Mouse (Mus musculus) heart, postnatal 25 days (tissue): Measurements from ENCODE around the gene Olfr1185-ps1. TPM values are rescaled to one million over a fixed set of nuclear protein-coding genes. Genes with fewer than 3 reads are reported as not detected.
"Not testable (repeated sequence)": the region's sequence is repeated elsewhere in the genome, so short reads cannot be mapped to it uniquely, and the experiment has no call there.

ENCODE experiments used
- DNase-seq: peaks from one replicate; pipeline ENCODE4 v3.0.0; 2022; ENCODE audit warnings: low spot score
- intact Hi-C: fragments of 180-260 bp; cut with DNase I; formaldehyde crosslinking; loops from one replicate; pipeline ENCODE4 v1.15.1; 2025
- total RNA-seq, 2 experiments: library from RNA; stranded (reverse); gene quantifications; 2 replicates each; pipeline ENCODE4 v1.2.3; 2021

Olfr1185-ps1 gene
- not detected for total RNA-seq

- no peak for DNase-seq
- intact Hi-C loops: no loop called here
Measured at GRCm38 (mm10) chr2:88493020-88493419, at the start of gene Olfr1185-ps1. Gene Olfr1185-ps1 (plus strand): TSS chr2:88493320.

GRCm38 (mm10) chr2:88449031-88449430 is 44.1 kb upstream of the Olfr1185-ps1 start, which contains the start of gene Gm13757:
Gene Gm13757 (minus strand): TSS chr2:88449131.
- DNase-seq: no peak
- intact Hi-C loops: no loop called here

GRCm38 (mm10) chr2:88454567-88454966 is 38.6 kb upstream of the Olfr1185-ps1 start, which contains the start of gene Olfr1183:
Gene Olfr1183 (plus strand): TSS chr2:88454867.
- intact Hi-C loops, DNase-seq: not testable (repeated sequence)

- intact Hi-C loops: no loop called here
- DNase-seq: no peak
Measured at GRCm38 (mm10) chr2:88483298-88483697, 9.8 kb upstream of the Olfr1185-ps1 start, which contains the start of gene Olfr1184. Gene Olfr1184 (plus strand): TSS chr2:88483598.

- intact Hi-C loops: no loop called here
- no peak for DNase-seq
Measured at GRCm38 (mm10) chr2:88518251-88518650, 25.1 kb downstream of the Olfr1185-ps1 start, which contains the start of gene Olfr1186. Gene Olfr1186 (plus strand): TSS chr2:88518551.

- intact Hi-C loops: no loop called here
- DNase-seq: no peak
Measured at GRCm38 (mm10) chr2:88525720-88526119, 32.6 kb downstream of the Olfr1185-ps1 start.

Other genes with a start within 250 kb of the Olfr1185-ps1 start
- gene Olfr1173, start 213.4 kb upstream of the Olfr1185-ps1 start, total RNA-seq: not detected
- gene Olfr1174-ps, start 178.2 kb upstream of the Olfr1185-ps1 start, total RNA-seq: not detected
- not detected for gene Olfr1175-ps, start 166.1 kb upstream of the Olfr1185-ps1 start, total RNA-seq
- not detected for gene Olfr1176, start 156.6 kb upstream of the Olfr1185-ps1 start, total RNA-seq
- gene Olfr1177-ps, start 146.8 kb upstream of the Olfr1185-ps1 start, total RNA-seq: not detected
- gene Olfr1178, start 106.3 kb upstream of the Olfr1185-ps1 start, total RNA-seq: not detected
- not detected for gene Olfr1179, start 86.9 kb upstream of the Olfr1185-ps1 start, total RNA-seq
- not detected for gene Olfr1180, start 74.2 kb upstream of the Olfr1185-ps1 start, total RNA-seq
- gene Olfr1181, start 67.1 kb upstream of the Olfr1185-ps1 start, total RNA-seq: not detected
- gene Gm13757, start 44.2 kb upstream of the Olfr1185-ps1 start, total RNA-seq: not detected
- gene Olfr1183, start 38.5 kb upstream of the Olfr1185-ps1 start, total RNA-seq: not detected
- gene Olfr1184, start 9.7 kb upstream of the Olfr1185-ps1 start, total RNA-seq: not detected
- gene Olfr1186, start 25.2 kb downstream of the Olfr1185-ps1 start, total RNA-seq: not detected
- gene Olfr1188, start 63.6 kb downstream of the Olfr1185-ps1 start, total RNA-seq: not detected
- gene Olfr1189, start 93.1 kb downstream of the Olfr1185-ps1 start, total RNA-seq: not detected
- not detected for gene Olfr1191-ps1, start 147.2 kb downstream of the Olfr1185-ps1 start, total RNA-seq
- not detected for gene Olfr1192-ps1, start 155.2 kb downstream of the Olfr1185-ps1 start, total RNA-seq
- not detected for gene Olfr1193, start 182.3 kb downstream of the Olfr1185-ps1 start, total RNA-seq
- gene Olfr1195, start 195.9 kb downstream of the Olfr1185-ps1 start, total RNA-seq: not detected
- not detected for gene Olfr1196, start 211.3 kb downstream of the Olfr1185-ps1 start, total RNA-seq
- gene Olfr1197, start 239.0 kb downstream of the Olfr1185-ps1 start, total RNA-seq: not detected